Mouse (Mus musculus) retina, postnatal 1 day (tissue): ENCODE measurements at regions not wholly inside any gene's neighbourhood (a gene's known extent, or its start where the extent isn't known, plus 50 kb on each side); places are given as distances from the start of the nearest gene placed in this dataset.

Experiments used
- DNase-seq: peaks from one replicate; pipeline ENCODE4 v3.0.0-alpha.2; 2012

GRCm38 (mm10) chrX:15913795-15914500 is 608.7 kb upstream of the Cypt1 start:
- peak; percentile 4 for DNase-seq
